Mouse (Mus musculus): Measurements from ENCODE around the gene Nrros. TPM values are rescaled to one million over a fixed set of nuclear protein-coding genes. Genes with fewer than 3 reads are reported as not detected.

The Nrros gene
- polyA plus RNA-seq, 1 experiment: 157 TPM

DNA sequence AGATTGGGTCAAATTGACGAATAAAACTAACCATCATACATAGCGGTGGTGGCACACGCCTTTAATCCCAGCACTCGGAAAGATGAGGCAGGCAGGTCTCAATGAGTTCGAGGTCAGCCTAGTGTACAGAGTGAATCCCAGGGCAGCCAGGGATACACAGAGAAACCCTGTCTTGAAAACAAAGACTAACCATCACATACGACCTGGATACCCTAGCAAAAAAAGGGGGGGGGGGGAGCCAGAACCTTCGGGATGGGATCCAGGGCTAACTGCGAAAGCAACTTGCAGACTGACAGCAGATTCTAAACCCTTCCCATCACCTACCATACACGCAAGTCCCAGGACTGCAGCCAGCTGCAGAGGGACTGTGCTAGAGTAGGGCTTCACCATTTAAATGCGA is 51.0 kb downstream of the Nrros start:
- WGBS: 94% methylated on average over 10 of the region's 10 CpGs
- H3K27ac ChIP-seq (ENCODE audit: control insufficient read depth, insufficient read depth, low read length): no peak overlapping the region
- H3K4me3 ChIP-seq (ENCODE audit: control insufficient read depth, insufficient read depth, low read length): no peak overlapping the region
- DNase-seq: no peak
- no peaks in the 10 kb centered on the region for H3K36me3 ChIP-seq (ENCODE audit: control insufficient read depth, insufficient read depth, low read length)
- H3K27me3 ChIP-seq (ENCODE audit: control insufficient read depth, insufficient read depth, low read length): no peaks in the 10 kb centered on the region
- peaks cover 18% of the 10 kb centered on the region for H3K4me1 ChIP-seq (replicated peaks; ENCODE audit: control insufficient read depth, insufficient read depth, low read length)
- TF ChIP-seq POLR2A (IDR thresholded peaks at IDR 0.05; ENCODE audit: control insufficient read depth, extremely low read depth, insufficient read depth, low read length, poor library complexity): no peak
- TF ChIP-seq CTCF (IDR thresholded peaks at IDR 0.05; ENCODE audit: borderline replicate concordance, control insufficient read depth, extremely low read depth, insufficient read depth, low read length, poor library complexity): no peak

- H3K27me3 ChIP-seq (ENCODE audit: control insufficient read depth, insufficient read depth, low read length): no peaks in the 10 kb centered on the region
- peak; percentile 58 for DNase-seq
- peaks cover 21% of the 10 kb centered on the region for H3K4me1 ChIP-seq (replicated peaks; ENCODE audit: control insufficient read depth, insufficient read depth, low read length)
- TF ChIP-seq POLR2A (IDR thresholded peaks at IDR 0.05; ENCODE audit: control insufficient read depth, extremely low read depth, insufficient read depth, low read length, poor library complexity) (no peak), CTCF (IDR thresholded peaks at IDR 0.05; ENCODE audit: borderline replicate concordance, control insufficient read depth, extremely low read depth, insufficient read depth, low read length, poor library complexity) (no peak)
- peak overlapping the region; percentile 22; the same call in 1 of the 2 replicates for H3K27ac ChIP-seq (ENCODE audit: control insufficient read depth, insufficient read depth, low read length)
- 0 out of 2 replicates have a peak overlapping the region, but pooled peaks have one; percentile 1 for H3K4me3 ChIP-seq (ENCODE audit: control insufficient read depth, insufficient read depth, low read length)
- H3K36me3 ChIP-seq (ENCODE audit: control insufficient read depth, insufficient read depth, low read length): no peaks in the 10 kb centered on the region
- WGBS: 10% methylated on average over 23 of the region's 23 CpGs
Observed at GRCm38 (mm10) chr16:32113541-32114218, 51.7 kb downstream of the Nrros start.

GRCm38 (mm10) chr16:32110951-32111699 is 54.3 kb downstream of the Nrros start:
- DNase-seq: no peak
- 78% methylated on average over 15 of the region's 15 CpGs for WGBS
- TF ChIP-seq POLR2A (IDR thresholded peaks at IDR 0.05; ENCODE audit: control insufficient read depth, extremely low read depth, insufficient read depth, low read length, poor library complexity) (no peak), CTCF (IDR thresholded peaks at IDR 0.05; ENCODE audit: borderline replicate concordance, control insufficient read depth, extremely low read depth, insufficient read depth, low read length, poor library complexity) (no peak)
- no peak overlapping the region for H3K4me3 ChIP-seq (ENCODE audit: control insufficient read depth, insufficient read depth, low read length)
- H3K27ac ChIP-seq (ENCODE audit: control insufficient read depth, insufficient read depth, low read length): no peak overlapping the region
- no peaks in the 10 kb centered on the region; the same call in 1 of the 2 replicates for H3K36me3 ChIP-seq (ENCODE audit: control insufficient read depth, insufficient read depth, low read length)
- H3K27me3 ChIP-seq (ENCODE audit: control insufficient read depth, insufficient read depth, low read length): no peaks in the 10 kb centered on the region
- peaks cover 33% of the 10 kb centered on the region for H3K4me1 ChIP-seq (replicated peaks; ENCODE audit: control insufficient read depth, insufficient read depth, low read length)

- 8% methylated on average over 2 of the region's 2 CpGs for WGBS
- H3K4me3 ChIP-seq (ENCODE audit: control insufficient read depth, insufficient read depth, low read length): peak overlapping the region; percentile 9; the same call in 1 of the 2 replicates
Observed at GRCm38 (mm10) chr16:32108578-32108977, 56.8 kb downstream of the Nrros start.

GRCm38 (mm10) chr16:32108170-32108569 is 57.2 kb downstream of the Nrros start:
- DNase-seq: peak; percentile 71
- Histone ChIP-seq H3K4me1 (replicated peaks; ENCODE audit: control insufficient read depth, insufficient read depth, low read length) (peaks cover 18% of the 10 kb centered on the region), H3K4me3 (ENCODE audit: control insufficient read depth, insufficient read depth, low read length) (peak overlapping the region; percentile 30), H3K27ac (ENCODE audit: control insufficient read depth, insufficient read depth, low read length) (peak overlapping the region; percentile 93), H3K36me3 (ENCODE audit: control insufficient read depth, insufficient read depth, low read length) (peaks cover 13% of the 10 kb centered on the region; the same call in 1 of the 2 replicates), H3K27me3 (ENCODE audit: control insufficient read depth, insufficient read depth, low read length) (no peaks in the 10 kb centered on the region)
- no peak for TF ChIP-seq POLR2A (IDR thresholded peaks at IDR 0.05; ENCODE audit: control insufficient read depth, extremely low read depth, insufficient read depth, low read length, poor library complexity)
- peak; percentile 71; the same call in 1 of the 2 replicates for TF ChIP-seq CTCF (IDR thresholded peaks at IDR 0.05; ENCODE audit: borderline replicate concordance, control insufficient read depth, extremely low read depth, insufficient read depth, low read length, poor library complexity)
- whole genome bisulfite sequencing: 6% methylated on average over 7 of the region's 7 CpGs

More at GRCm38 (mm10) chr16:32108578-32108977, 56.8 kb downstream of the Nrros start:
- DNase-seq: no peak
- TF ChIP-seq CTCF (IDR thresholded peaks at IDR 0.05; ENCODE audit: borderline replicate concordance, control insufficient read depth, extremely low read depth, insufficient read depth, low read length, poor library complexity) (no peak), POLR2A (IDR thresholded peaks at IDR 0.05; ENCODE audit: control insufficient read depth, extremely low read depth, insufficient read depth, low read length, poor library complexity) (no peak)
- peak overlapping the region; percentile 93 for H3K27ac ChIP-seq (ENCODE audit: control insufficient read depth, insufficient read depth, low read length)
- H3K36me3 ChIP-seq (ENCODE audit: control insufficient read depth, insufficient read depth, low read length): peaks cover 9% of the 10 kb centered on the region; the same call in 1 of the 2 replicates
- no peaks in the 10 kb centered on the region for H3K27me3 ChIP-seq (ENCODE audit: control insufficient read depth, insufficient read depth, low read length)
- peaks cover 21% of the 10 kb centered on the region for H3K4me1 ChIP-seq (replicated peaks; ENCODE audit: control insufficient read depth, insufficient read depth, low read length)

GRCm38 (mm10) chr16:32107342-32108045 is 57.9 kb downstream of the Nrros start:
- no peaks in the 10 kb centered on the region for H3K27me3 ChIP-seq (ENCODE audit: control insufficient read depth, insufficient read depth, low read length)
- DNase-seq: peak; percentile 76
- peaks cover 18% of the 10 kb centered on the region for H3K4me1 ChIP-seq (replicated peaks; ENCODE audit: control insufficient read depth, insufficient read depth, low read length)
- H3K27ac ChIP-seq (ENCODE audit: control insufficient read depth, insufficient read depth, low read length): peak overlapping the region; percentile 98
- WGBS: 9% methylated on average over 12 of the region's 12 CpGs
- H3K36me3 ChIP-seq (ENCODE audit: control insufficient read depth, insufficient read depth, low read length): peaks cover 13% of the 10 kb centered on the region; the same call in 1 of the 2 replicates
- no peak for TF ChIP-seq CTCF (IDR thresholded peaks at IDR 0.05; ENCODE audit: borderline replicate concordance, control insufficient read depth, extremely low read depth, insufficient read depth, low read length, poor library complexity)
- H3K4me3 ChIP-seq (ENCODE audit: control insufficient read depth, insufficient read depth, low read length): no peak overlapping the region

Measured in thymus, adult 2 months (tissue).